Mouse (Mus musculus) cerebellum, adult 2 months (tissue): ENCODE measurements around the gene Atp5b.
"Not testable (repeated sequence)": the region's sequence is repeated elsewhere in the genome, so short reads cannot be mapped to it uniquely, and the experiment has no call there.

Experiments
- CTCF ChIP-seq: fragments of 200-500 bp; IDR thresholded peaks from 2 replicates; pipeline ENCODE4 v1.5.1; 2011; ENCODE audit warnings: low read depth, mild to moderate bottlenecking, control low read depth, low read length, moderate library complexity, borderline replicate concordance; ENCODE audit not compliant: insufficient read depth
- POLR2A ChIP-seq: fragments of 200-500 bp; IDR thresholded peaks from 2 replicates; pipeline ENCODE4 v1.6.1; 2011; ENCODE audit warnings: low read length, control low read depth, borderline replicate concordance; ENCODE audit not compliant: insufficient read depth

DNA sequence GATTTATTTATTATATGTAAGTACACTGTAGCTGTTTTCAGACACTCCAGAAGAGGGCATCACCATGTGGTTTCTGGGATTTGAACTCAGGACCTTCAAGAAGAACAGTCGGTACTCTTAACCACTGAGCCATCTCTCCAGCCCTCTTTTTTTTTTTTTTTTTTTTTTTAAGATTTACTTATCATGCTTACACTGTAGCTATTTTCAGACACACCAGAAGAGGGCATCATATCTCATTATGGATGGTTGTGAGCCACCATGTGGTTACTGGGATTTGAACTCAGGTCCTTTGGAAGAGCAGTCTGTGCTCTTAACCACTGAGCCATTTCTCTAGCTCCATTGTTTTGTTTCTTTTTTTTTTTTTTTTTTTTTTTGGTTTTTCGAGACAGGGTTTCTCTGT is 30.9 kb upstream of the Atp5b start:
- TF ChIP-seq CTCF, POLR2A: not testable (repeated sequence)
